Mouse (Mus musculus) ovary, adult 18-20 months (tissue): ENCODE data around the gene Hoxc11.
A peak's percentile ranks its signal among the peaks of the same experiment; 100 is the strongest.

ENCODE experiments used
- DNase-seq: peaks from one replicate; pipeline ENCODE4 v3.0.0; 2022; ENCODE audit warnings: low spot score, mixed read lengths

Hoxc11 gene

DNA sequence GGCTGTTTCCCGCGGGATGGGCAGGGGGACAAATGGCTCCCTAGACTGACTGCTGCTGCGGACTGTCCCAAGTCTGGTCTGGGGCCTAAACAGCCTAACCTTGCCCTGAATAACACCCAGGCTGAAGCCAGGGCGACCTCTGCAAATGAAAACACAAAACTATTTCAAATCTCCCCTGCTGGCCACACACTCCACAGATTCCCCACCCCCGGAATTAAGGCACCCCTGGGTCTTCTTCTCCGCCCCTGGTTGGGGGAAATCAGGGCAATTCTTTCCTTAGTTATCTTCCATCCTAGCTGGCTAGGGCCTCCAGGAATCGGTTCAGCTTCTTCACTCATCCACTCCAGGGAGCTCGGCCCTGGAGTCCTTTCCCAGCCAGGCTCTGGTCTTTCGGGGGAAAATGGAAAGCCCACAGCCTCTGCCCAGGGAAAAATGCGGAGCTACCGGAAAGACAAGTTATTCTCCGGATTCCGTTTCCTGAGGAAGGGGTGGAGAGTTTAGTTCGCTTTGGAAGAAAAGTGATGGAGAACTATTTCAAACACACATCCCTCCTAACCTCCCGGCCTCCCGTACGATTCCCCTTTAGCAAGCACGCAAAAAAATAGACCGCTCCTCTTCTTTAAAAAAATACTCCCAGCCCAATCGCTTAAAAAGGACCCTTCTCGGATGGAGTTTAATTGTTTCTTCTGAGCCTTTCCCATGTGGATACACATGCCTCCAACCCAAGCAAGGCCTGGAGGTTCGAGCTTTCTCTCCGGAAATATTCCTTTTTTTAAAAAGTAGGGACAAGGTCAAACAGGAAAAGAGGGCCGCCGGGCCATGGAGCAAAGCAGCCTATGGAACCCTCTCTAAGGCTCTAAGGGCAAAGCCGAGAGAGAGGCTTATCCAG is 11.0 kb downstream of the Hoxc11 start:
- no peak for DNase-seq

DNA sequence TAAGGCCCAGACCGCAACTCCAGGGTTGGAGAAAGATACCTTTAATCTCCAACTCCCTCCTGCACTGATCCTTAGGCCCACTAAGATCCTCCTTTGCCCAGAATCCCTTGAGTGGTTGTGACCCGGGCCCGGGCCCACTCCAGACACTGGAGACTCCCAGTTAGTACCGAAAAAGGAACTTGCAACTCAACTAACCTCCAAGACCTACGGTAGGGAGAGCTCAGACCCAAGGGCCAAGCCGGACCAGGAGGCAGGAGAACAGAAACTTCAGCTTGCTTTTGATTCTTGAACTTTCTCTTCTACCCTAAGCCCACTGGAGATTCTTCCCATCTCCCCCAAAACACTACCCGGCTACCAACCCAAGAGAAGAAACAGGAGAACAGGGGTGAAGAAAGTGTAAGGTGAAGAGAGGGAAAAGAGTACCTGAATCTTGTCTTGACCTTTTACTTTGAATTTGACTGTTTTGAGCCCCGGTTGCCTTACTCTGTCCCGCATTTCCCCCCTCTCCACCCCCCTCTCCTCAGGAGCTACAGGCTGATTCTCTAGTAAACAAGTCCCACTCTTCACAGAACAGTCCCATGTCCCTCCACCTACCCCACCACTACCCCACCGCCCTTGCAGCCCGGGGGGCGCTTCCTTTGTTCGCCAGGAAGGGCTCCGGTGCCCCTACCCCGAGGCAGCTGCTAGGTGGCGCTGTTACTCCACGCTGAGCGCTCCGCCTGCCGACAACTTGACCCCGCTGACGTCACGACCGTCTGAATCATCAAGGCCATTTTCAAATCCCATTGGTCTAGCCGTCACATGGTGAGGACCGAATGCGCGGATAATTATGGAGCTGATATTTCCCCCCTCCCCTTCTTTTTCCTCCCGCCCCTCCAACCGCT is 11.9 kb downstream of the Hoxc11 start:
- peak; percentile 77 for DNase-seq

DNA sequence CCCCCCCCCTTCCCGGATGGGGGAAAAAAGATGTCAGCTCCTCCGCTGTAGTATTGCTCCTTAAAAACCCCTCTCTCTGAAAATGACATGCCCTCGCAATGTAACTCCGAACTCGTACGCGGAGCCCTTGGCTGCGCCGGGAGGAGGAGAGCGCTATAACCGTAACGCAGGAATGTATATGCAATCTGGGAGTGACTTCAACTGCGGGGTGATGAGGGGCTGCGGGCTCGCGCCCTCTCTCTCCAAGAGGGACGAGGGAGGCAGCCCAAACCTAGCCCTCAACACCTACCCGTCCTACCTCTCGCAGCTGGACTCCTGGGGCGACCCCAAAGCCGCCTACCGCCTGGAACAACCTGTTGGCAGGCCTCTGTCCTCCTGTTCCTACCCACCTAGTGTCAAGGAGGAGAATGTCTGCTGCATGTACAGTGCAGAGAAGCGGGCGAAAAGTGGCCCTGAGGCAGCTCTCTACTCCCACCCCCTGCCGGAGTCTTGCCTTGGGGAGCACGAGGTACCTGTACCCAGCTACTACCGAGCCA is 12.6 kb downstream of the Hoxc11 start, which contains the start of gene Hoxc10:
Hoxc10 (plus strand) TSS at position 21 of the 536 bp plus-strand sequence.
- no peak for DNase-seq

DNA sequence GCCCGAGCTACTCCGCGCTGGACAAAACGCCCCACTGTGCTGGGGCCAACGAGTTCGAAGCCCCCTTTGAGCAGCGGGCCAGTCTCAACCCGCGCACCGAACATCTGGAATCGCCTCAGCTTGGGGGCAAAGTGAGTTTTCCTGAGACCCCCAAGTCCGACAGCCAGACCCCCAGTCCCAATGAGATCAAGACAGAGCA is 13.0 kb downstream of the Hoxc11 start, which contains the start of gene Hoxc5:
Hoxc5 (plus strand) TSS at position 132 of the 199 bp plus-strand sequence.
- no peak for DNase-seq

DNA sequence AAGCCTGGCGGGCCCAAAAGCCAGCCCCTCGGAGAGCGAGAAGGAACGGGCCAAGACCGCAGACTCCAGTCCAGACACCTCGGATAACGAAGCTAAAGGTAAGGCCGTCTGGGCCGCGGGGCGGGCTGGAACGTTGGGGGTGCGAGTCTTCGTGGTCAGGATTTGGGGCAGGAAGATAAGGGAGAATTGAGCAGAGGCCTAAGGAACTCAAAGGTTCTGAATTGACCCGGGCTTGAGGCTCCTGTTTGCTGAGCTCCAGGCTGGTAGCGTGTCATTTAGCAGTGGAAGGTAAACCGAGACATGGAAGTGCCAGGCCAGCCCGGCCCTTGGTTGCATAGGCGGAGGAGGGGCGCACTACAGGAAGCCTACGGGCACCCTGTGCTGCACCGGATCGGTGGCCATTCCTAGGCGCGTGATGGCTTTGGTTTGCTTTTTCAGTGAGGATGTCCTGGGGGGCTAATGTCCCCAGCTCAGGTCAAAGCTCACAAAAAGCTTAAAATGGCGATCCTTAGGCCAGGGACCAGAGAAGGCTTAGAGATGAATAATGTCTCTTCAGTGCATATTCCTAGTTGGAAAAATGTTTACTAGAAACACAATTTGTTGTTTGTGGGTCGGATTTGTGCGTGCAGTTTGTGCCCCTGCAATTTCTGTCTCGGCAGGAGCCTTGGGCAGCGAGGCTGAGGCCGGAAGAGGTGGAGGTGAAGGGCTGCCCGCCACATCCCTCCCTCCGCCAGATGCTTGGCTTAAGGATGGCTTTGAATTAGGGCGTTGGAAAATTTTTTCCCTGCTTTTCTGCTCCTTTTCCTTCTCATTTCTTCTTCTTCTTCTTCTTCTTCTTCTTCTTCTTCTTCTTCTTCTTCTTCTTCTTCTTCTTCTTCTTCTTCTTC is 13.5 kb downstream of the Hoxc11 start:
- no peak for DNase-seq

DNA sequence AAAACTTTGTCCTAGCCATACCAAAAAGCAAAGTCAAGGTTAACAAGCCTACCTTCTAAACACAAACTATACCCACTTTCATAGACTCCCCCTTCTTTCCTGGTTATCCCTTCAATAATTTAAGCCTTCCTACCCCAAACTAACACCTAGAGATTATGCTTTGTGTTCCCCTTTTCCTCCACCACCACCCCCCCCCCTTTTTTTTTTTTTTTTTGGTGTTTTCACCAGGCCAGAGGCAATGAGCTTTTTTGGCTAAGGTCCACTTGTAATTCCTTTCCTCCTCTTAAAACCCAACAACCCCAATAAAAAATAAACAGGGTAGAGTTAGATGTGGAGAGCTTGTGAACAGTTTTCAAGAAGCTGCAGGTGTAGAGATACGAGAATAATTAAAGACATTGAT is 15.1 kb downstream of the Hoxc11 start:
- DNase-seq, result no peak

DNA sequence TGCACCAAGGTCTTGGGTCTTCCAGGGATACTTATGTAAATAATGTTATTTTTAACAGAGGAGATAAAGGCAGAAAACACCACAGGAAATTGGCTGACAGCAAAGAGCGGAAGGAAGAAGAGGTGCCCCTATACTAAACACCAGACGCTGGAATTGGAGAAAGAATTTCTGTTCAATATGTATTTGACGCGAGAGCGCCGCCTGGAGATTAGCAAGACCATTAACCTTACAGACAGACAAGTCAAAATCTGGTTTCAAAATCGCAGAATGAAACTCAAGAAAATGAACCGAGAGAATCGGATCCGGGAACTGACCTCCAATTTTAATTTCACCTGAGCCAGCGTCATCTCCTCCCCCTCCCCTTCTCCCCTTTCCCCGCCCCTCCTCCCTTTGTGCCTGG is 16.5 kb downstream of the Hoxc11 start:
- DNase-seq, result no peak

DNA sequence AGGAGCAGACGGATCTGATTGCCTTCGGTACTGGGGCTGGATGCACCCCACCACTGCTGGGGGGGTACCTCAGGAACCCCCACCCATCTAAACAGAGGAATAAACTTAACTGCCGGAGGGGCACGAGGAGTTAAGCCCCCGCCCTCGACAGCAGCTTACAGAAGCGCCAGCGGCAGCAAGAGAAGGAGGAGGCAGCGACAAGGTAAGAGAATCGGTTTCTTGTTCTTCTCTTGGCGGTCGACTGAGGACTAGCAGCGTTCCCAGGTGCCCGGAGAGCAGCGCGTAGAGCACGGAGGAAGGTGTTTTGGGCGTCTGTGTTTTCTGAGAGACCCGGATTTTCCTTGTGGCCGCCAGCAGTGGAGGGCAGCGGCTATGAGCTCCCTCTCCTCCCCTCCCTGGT is 18.0 kb downstream of the Hoxc11 start:
- no peak for DNase-seq

DNA sequence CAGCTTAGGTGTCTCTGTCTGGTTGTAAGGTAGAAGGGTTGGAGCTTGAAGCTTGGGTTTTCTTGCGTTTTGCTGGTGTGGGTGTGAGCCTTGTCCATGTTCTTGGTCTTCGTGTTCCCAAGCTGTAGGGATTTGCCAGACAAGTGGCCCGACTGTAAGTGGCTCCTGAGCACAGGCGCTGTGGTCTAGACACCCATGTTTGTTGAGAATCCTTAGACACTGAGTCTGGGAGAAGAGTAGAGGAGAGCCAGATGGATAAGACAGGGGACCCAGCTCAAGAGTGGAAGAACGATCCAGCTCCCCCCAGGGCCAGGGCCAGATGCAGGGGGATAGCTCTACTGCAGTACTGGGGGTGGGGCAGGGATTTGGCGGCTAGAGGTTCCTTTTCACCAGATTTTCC is 18.5 kb downstream of the Hoxc11 start:
- DNase-seq, result no peak

DNA sequence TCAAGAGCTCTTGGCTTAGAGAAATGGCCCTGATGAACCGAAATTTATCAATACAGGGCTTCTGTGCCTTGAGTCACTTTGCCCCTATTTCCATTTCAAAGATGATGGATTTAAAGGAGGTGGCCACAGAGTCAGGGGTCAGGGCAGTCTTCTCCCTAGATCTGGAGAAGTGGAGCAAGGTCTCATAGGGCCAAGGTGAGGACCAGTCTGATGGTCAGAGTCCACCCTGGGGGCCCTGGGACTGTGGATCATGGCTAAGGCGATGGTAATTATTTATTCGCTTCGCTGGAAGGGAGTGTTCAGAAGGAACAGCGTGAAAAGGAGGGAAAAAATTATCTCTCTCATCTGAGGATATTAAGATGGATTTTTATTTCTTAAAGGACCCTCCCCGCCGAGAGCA is 20.8 kb downstream of the Hoxc11 start:
- no peak for DNase-seq

DNA sequence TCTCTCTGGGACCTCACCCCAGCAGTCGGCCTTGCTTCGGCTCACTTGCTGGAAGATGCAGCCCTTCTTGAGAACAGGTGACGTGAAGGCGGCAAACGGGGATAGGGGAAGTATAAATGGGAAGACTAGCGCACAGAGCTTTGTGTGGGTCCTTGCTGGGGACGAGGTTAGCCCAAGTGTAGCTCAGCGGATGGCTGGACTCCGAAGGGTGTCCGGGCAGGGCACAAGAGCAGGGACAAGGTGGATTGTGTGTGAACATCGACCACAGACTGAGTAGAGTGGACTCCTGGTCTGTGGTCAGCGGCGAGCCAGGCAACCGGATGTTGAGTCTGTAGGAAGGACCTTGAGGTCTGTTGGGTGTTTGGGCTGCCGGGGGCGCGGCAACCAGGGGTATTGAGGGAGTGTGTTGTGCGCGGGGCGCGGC is 21.5 kb downstream of the Hoxc11 start:
- no peak for DNase-seq

DNA sequence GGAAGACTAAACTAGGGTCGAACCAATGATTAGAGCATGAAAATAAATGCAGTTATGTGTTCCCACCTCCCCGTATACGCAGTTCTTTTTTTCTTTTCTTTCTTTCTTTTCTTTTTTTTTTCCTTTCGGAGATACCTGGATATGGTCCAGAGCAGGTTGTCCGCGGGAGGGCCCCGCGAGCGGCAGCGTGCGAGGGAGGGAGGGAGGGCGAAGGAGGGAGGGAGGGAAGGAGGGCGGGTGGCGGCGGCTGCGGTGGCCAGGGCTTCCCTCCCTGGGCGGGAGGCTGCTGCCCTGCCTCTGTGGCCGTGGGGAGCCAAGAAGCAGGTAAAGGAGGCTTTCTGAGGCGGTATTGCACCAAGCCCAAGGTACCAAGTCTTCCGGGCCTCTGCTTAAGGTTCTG is 21.9 kb downstream of the Hoxc11 start, which contains the start of gene Hoxc9:
Hoxc9 (plus strand) TSS at position 269 of the 400 bp plus-strand sequence.
- DNase-seq, result no peak

DNA sequence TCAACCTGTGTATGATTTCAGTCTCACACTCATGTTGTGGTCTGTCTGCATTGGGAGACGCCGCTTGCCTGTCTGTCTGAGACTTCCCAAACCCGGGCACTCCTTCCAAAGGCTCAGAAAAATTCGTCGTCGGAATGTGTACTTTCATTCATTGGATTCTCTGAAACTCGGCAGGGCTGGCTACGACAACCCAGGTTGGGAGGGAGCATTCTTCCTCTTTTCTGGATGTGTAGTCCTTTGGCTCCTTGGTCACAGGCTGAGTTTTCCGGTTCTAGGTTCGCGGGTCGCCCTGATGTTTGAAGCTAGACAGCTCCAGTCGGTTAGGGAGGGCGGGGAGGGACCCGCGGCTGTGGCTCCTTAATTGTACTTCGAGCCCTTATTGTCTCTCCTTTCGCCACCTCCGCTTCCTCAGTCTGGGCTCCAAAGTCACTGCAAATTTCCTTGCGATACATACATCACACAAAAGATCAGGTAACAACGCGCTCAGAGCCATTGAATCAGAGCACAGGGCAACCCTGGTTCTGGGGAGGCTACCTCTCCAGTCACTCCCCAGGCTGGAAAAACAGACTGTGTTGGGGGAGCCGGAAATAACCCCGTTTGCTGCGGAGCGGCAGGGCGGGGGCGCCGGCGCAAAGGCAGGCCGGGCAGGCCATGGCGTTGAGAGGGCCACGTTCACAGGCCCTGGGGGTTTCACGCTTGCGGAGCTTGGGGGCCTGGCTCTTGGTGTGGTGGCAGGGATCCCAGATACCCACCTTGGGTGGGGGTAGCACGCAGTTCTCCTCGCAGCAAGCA is 22.6 kb downstream of the Hoxc11 start:
- no peak for DNase-seq

DNA sequence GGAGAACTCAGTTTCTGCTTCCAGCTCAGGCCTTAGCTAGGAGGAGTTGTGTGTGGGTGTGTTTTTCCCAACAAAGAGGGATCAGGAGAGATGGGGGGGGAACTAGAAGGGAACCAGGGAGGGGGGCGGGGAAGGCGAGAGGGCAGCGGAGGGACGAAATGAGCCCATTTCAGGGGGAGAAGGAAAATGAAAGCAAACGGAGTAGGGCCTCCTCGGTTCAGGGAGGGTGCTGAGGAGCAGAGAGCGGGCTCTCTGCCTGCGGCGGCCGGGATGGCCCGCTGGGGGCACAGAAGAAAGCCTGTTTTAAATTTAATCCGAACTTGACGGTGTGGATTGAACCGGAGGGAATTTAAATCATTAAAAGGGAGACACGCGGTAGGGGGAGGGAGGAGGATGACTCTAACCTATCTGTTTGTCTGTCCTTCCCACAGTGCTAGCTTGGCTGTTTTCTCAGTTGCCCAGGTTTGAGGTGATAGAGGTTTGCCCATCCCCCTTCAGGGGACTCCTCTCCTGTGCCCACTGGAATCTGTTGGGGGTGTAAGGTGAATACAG is 23.3 kb downstream of the Hoxc11 start:
- DNase-seq, result no peak

DNA sequence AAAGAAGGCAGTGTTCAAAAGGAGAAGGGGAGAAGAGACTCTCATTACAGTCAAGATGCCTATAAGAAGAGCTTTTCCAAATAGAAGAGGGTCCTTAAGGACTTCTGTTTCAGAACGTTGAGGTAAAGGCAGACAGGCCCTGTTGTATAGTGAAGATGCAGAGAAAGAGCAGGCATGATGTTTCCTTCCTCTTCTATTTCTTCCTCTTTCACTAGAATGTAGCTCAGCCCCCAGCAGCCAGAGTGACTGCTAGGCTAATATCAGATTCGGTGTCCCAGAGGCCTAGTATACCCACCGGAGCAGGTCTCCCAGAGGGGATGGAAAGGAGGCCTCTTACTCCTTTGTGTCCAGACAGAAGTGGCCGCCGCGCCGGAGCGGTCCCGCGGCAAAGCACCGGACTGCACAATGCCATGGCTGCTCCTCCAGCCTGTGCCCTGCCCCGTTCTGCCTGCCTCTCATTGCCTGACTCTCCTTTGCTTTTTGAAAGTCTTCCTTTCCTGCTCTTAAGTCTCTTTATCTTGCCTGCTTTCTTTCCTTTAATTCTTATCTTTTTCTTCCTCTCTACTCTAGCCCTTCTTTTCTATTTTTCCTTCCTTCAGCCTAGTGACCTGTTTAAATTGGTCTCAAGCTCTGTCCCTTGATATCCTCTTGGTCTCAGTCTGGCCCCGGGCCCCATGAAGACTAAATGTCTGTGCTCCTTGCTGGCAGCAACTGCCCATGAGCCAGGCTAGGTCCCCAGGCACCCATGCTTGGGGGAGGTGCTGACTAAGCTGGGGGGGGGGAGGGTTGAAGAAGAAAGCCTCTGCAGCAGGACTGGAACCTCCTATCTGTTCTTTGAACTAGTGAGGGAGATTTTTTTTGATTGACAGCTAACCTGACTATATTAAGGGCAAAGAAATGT is 24.6 kb downstream of the Hoxc11 start:
- no peak for DNase-seq

DNA sequence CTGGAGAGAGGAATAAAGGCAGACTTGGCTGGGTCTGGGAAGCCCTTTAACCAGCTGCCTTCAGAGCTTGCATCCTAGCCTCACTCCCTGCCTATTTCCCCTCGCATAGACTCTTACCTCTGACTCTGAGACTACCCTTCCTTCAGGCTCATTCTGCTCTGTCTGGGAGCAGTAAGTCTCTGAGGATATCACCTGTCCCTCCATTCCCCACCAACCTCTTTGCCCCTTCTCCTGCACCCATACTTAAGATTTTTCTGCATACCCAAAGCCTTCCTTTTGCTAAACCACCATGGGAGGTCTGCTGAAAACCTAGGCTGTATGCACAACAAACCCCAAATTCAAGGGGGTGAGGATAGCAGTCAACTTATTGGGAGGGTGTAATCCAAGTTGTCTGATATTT is 25.7 kb downstream of the Hoxc11 start:
- no peak for DNase-seq

DNA sequence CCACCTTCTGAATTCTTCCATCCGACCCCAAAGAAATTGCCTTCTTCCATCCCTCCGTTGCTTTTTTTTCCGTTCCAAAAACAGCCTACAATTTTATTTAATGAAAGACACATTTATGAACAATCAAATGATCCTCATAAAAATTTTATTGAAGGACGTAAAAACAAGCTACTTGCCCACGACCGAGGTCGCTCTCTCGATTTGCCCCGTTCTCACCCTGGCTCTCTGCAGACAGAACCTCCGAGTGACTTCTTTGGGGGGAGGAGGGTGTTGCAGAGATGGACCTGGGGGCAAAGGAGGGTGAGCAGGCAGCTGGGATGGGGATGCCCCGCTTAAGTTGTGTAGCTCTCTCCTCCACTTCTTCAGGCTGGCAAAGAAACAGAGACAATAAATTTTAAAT is 26.1 kb downstream of the Hoxc11 start:
- DNase-seq, result no peak

DNA sequence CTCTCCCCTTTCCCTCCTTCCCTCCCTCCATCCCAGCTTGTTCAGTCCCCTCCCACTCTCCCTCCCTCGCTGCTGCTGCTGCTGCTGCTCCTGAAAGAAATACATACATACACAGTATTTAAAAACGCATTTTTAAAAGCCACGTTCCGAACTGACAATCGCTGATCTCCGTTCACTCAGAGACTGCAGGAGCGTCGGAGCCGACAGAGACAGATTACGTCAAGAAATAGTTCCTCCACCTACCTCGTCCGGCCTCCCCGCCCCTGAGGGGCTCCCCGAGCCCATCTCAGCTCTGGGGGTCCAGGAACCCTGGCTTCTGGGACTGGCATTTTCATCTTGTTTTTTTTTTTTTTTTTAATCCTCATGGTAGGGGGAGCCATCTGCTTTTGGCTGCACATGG is 26.7 kb downstream of the Hoxc11 start:
- DNase-seq, result no peak

DNA sequence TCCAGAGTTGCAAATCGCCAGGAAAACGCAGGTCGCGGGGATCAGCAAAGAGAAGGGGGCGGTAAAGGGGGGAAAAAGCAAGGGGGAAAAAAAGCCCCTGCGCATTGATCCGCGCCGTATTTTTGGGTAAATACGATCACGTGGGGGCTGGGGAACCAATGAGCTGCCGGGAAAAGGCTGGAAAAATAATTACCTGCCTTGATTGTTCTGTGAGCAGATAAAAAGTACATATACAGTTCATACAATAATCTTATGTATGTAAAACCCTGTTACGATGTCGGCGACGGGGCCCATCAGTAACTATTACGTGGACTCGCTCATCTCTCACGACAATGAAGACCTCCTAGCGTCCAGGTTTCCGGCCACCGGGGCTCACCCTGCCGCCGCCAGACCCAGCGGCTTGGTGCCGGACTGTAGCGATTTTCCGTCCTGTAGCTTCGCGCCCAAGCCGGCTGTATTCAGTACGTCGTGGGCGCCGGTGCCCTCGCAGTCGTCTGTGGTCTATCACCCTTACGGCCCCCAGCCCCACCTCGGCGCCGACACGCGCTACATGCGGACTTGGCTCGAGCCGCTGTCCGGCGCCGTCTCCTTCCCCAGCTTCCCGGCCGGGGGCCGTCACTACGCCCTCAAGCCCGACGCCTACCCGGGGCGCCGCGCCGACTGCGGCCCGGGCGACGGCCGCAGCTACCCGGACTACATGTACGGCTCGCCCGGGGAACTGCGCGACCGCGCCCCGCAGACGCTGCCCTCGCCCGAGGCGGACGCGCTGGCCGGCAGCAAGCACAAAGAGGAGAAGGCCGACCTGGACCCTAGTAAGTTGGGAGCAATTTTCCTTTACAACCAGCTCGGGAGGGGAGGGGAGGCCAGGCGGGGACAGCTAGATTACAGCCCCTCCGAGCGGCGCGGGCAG is 27.4 kb downstream of the Hoxc11 start:
- no peak for DNase-seq
